In the genomic region with DNA sequence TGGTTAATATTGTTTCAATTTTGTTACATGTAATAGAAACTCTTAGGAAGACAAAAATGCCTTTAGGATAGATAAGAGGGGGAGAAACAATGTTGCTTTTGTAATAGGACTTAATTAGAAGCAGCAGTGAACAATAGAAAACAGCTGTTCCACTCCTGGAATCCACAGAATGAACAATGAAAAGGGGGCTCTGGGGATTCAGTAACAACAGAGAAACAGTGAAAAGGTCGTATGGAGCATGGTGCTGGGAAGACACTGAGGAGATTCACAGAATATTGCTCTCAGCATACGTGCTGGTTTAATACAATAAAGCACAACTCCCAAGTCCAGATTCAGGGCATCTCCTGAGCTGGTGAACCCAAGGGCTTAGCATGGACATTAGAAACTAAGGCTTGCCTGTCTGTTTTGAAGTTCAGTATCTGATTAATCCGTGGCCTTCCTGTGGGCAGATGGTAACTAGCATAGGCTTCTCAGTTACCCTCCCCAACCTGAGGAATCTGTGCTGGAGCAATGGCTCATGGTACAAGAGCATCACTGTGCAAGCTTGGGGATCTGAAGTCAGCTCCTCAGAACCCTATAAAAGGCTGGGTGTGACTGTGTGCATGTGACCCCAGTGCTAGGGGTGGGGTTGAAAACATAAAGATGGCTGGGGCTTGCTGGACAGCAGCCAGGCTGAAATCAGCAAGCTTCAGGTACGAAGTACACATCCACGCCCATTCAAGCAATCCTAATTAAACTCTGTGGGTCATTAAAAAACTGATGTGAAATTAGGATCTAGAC, we compare ENCODE assay signal across 15 mouse cellular contexts. TPM values are rescaled to one million over a fixed set of nuclear protein-coding genes. Genes with fewer than 3 reads are reported as not detected.
DNase-seq lines count a peak whose midpoint lies in the region; ATAC-seq and TF ChIP-seq lines count a peak whose summit lies in the region.
"Had no signal": no experiment of that assay in that cellular context is flagged by ENCODE, and none has a peak within 500 bp of the region (broad histone marks: within the 10 kb centered on the region; RNA-seq: fewer than 3 reads in every experiment).

No protein-coding gene starts in this region.

- no peaks in the 10 kb centered on the region for H3K27me3 ChIP-seq in liver, postnatal 0 days (ENCODE audit: insufficient read depth, low read length)
- no peaks in the 10 kb centered on the region for H3K27me3 ChIP-seq in hindbrain, embryonic 15.5 days
- no peaks in the 10 kb centered on the region for H3K27me3 ChIP-seq in midbrain, embryonic 13.5 days
- no peaks in the 10 kb centered on the region for H3K27me3 ChIP-seq in kidney, embryonic 14.5 days (ENCODE audit: control insufficient read depth, insufficient read depth, low read length)
- H3K27me3 ChIP-seq: CH12.LX had no signal

- TF ChIP-seq CTCF in liver, postnatal 0 days (IDR thresholded peaks at IDR 0.05; ENCODE audit: low read depth) = no peak
- no peak for TF ChIP-seq CTCF in gastrocnemius, adult 2 months (IDR thresholded peaks at IDR 0.05)

- no peak overlapping the region for H3K4me3 ChIP-seq in liver, postnatal 0 days (ENCODE audit: low read depth, low read length)
- no peak overlapping the region for H3K4me3 ChIP-seq in hindbrain, embryonic 15.5 days
- H3K4me3 ChIP-seq in midbrain, embryonic 13.5 days (replicated peaks) = no peak overlapping the region
- H3K4me3 ChIP-seq in kidney, embryonic 14.5 days (ENCODE audit: low read length) = no peak overlapping the region
- no peak overlapping the region for H3K4me3 ChIP-seq in gastrocnemius, adult 2 months
- H3K4me3 ChIP-seq: erythroblast, embryonic 14.5 days had no signal

- no peaks in the 10 kb centered on the region for H3K9me3 ChIP-seq in liver, postnatal 0 days (ENCODE audit: low read length)
- no peaks in the 10 kb centered on the region for H3K9me3 ChIP-seq in hindbrain, embryonic 15.5 days
- H3K9me3 ChIP-seq in midbrain, embryonic 13.5 days = no peaks in the 10 kb centered on the region
- H3K9me3 ChIP-seq in kidney, embryonic 14.5 days (ENCODE audit: control insufficient read depth, low read length) = no peaks in the 10 kb centered on the region

- H3K36me3 ChIP-seq in liver, postnatal 0 days (replicated peaks; ENCODE audit: insufficient read depth, low read length) = no peaks in the 10 kb centered on the region
- no peaks in the 10 kb centered on the region for H3K36me3 ChIP-seq in hindbrain, embryonic 15.5 days
- no peaks in the 10 kb centered on the region for H3K36me3 ChIP-seq in midbrain, embryonic 13.5 days
- H3K36me3 ChIP-seq in kidney, embryonic 14.5 days (ENCODE audit: control insufficient read depth, insufficient read depth, low read length) = no peaks in the 10 kb centered on the region

- no peak overlapping the region for H3K9ac ChIP-seq in liver, postnatal 0 days (replicated peaks)
- no peak overlapping the region for H3K9ac ChIP-seq in hindbrain, embryonic 15.5 days
- no peak overlapping the region for H3K9ac ChIP-seq in midbrain, embryonic 13.5 days (replicated peaks)
- no peak overlapping the region for H3K9ac ChIP-seq in kidney, embryonic 14.5 days (ENCODE audit: low read depth, low read length)

- no peak overlapping the region for H3K4me2 ChIP-seq in liver, postnatal 0 days (ENCODE audit: low read depth, low read length)
- no peak overlapping the region for H3K4me2 ChIP-seq in hindbrain, embryonic 15.5 days
- no peak overlapping the region for H3K4me2 ChIP-seq in midbrain, embryonic 13.5 days (replicated peaks)
- no peak overlapping the region for H3K4me2 ChIP-seq in kidney, embryonic 14.5 days (replicated peaks; ENCODE audit: low read depth, low read length)

- no peak overlapping the region for H3K27ac ChIP-seq in liver, postnatal 0 days (ENCODE audit: low read depth)
- no peak overlapping the region for H3K27ac ChIP-seq in hindbrain, embryonic 15.5 days (replicated peaks)
- no peak overlapping the region for H3K27ac ChIP-seq in midbrain, embryonic 13.5 days
- no peak overlapping the region for H3K27ac ChIP-seq in kidney, embryonic 14.5 days (ENCODE audit: low read depth, low read length)
- H3K27ac ChIP-seq in gastrocnemius, adult 2 months = no peak overlapping the region

- DNase-seq in liver, postnatal 0 days = no peak
- DNase-seq in liver = no peak
- peak; percentile 12 for DNase-seq in embryo, embryonic 9.5 days (ENCODE audit: extremely low spot score)
- no peak for DNase-seq in gastrocnemius, adult 2 months
- DNase-seq: gastrocnemius, postnatal 14 days; heart, postnatal 36 days; layer of hippocampus, adult 9-11 months; lung, postnatal 10 days; thymus, postnatal 25 days had no signal

- H3K4me1 ChIP-seq in liver, postnatal 0 days (ENCODE audit: insufficient read depth) = peaks cover 18% of the 10 kb centered on the region
- H3K4me1 ChIP-seq in hindbrain, embryonic 15.5 days (replicated peaks) = no peaks in the 10 kb centered on the region
- 0 out of 2 replicates have a peak, but pooled peaks cover 6% of the 10 kb centered on the region for H3K4me1 ChIP-seq in midbrain, embryonic 13.5 days (replicated peaks)
- no peaks in the 10 kb centered on the region for H3K4me1 ChIP-seq in kidney, embryonic 14.5 days (ENCODE audit: control insufficient read depth, insufficient read depth, low read length)

- WGBS in liver, postnatal 0 days (ENCODE audit: insufficient replicate concordance) = 55% methylated on average over 5 of the region's 5 CpGs
- 43% methylated on average over 5 of the region's 5 CpGs for WGBS in hindbrain, embryonic 15.5 days
- 43% methylated on average over 5 of the region's 5 CpGs for WGBS in midbrain, embryonic 13.5 days
- WGBS in kidney, embryonic 14.5 days = 61% methylated on average over 5 of the region's 5 CpGs

- intact Hi-C loops in gastrocnemius, adult 2 months (cut with DNase I) = no loop called here

- TF ChIP-seq EP300 in liver, postnatal 0 days (IDR thresholded peaks at IDR 0.05; ENCODE audit: low read depth) = no peak

- ATAC-seq in liver, postnatal 0 days = peak; percentile 40; the same call in 1 of the 2 replicates
- peak; percentile 66; the same call in 1 of the 2 replicates for ATAC-seq in hindbrain, embryonic 15.5 days (ENCODE audit: low FRiP score, low read depth)
- ATAC-seq in midbrain, embryonic 13.5 days = peak; percentile 63; the same call in 1 of the 2 replicates
- no peak for ATAC-seq in cerebellum, adult (ENCODE audit: insufficient number of reproducible peaks, low FRiP score, low TSS enrichment)
- ATAC-seq in kidney, embryonic 14.5 days (ENCODE audit: low FRiP score, low TSS enrichment) = no peak

RNA-seq across cellular contexts. Expression of a gene that starts 16.1 kb away (rescaled TPM):
- 4.2 and 4.7 TPM in 2 replicates for polyA plus RNA-seq in liver, postnatal 0 days (2015; fragmentation: Nextera tagmentation; extraction: Ambion mirVana)
- polyA plus RNA-seq in hindbrain, embryonic 15.5 days (2015; fragmentation: Nextera tagmentation; extraction: Ambion mirVana) = 6.1 and 7.6 TPM in 2 replicates
- 1.5 and 1.6 TPM in 2 replicates for polyA plus RNA-seq in midbrain, embryonic 13.5 days (2015; fragmentation: Nextera tagmentation; extraction: Ambion mirVana)
- polyA plus RNA-seq in kidney, embryonic 14.5 days (2014; fragmentation: Nextera tagmentation; extraction: Ambion mirVana) = 2.4 and 4.1 TPM in 2 replicates
- under 1 TPM in 1 of 2 experiments, not detected in 1; 0.89 TPM for total RNA-seq in gastrocnemius, adult 2 months (2021)
- total RNA-seq: CH12.LX had no signal

RNA-seq across cellular contexts. Expression of a gene that starts 48.9 kb away (rescaled TPM):
- 24.6 and 28.4 TPM in 2 replicates for polyA plus RNA-seq in liver, postnatal 0 days (2015; fragmentation: Nextera tagmentation; extraction: Ambion mirVana)
- polyA plus RNA-seq in hindbrain, embryonic 15.5 days (2015; fragmentation: Nextera tagmentation; extraction: Ambion mirVana) = 95.7 and 103 TPM in 2 replicates
- 120 and 125 TPM in 2 replicates for polyA plus RNA-seq in midbrain, embryonic 13.5 days (2015; fragmentation: Nextera tagmentation; extraction: Ambion mirVana)
- 102 and 119 TPM in 2 replicates for polyA plus RNA-seq in kidney, embryonic 14.5 days (2014; fragmentation: Nextera tagmentation; extraction: Ambion mirVana)
- 10 to 100 TPM; 52.0 to 60.5 TPM for total RNA-seq in gastrocnemius, adult 2 months (2021)

Comparison
In these comparisons a context has a peak if more than half of its experiments do, and no peak if none do; other contexts are left out.
1. ATAC-seq: peak in liver, postnatal 0 days (single experiment), hindbrain, embryonic 15.5 days (single experiment) and midbrain, embryonic 13.5 days (single experiment); none in cerebellum, adult (single experiment) and kidney, embryonic 14.5 days (single experiment).